Mouse (Mus musculus): Measurements from ENCODE around the gene Por.

DNA sequence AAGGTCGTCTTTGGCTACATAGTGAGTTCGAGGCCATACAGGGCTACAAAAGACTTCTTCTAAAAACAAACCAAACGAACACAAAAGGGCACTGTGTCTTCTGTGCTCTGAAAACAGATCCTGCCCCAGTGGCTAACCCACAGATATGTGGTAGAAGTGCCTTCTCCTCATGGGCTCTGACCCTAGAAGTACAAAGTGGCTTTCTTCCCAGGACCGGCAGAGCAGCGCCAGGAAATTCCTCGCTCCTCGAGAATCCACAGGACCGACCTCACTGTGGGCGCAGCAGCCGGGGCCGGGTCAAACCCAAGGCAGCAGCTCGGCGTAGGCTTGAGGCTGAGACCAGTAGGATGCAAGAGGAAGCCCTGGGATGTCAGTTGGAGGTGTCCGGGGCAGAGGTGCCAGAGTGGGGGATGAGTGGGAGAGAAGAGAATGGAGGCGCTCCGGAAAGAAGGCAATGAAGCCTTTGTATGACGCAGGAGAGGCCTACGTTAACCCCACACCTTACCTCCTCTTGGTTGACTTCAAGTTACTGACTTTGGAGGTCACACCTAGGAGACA, 46.7 kb upstream of the Por start:
- TF ChIP-seq CTCF (IDR thresholded peaks at IDR 0.05) = no peak
- no peak for TF ChIP-seq POLR2A (IDR thresholded peaks at IDR 0.05; ENCODE audit: insufficient read depth, low read depth, low read length)
